Mouse (Mus musculus) midbrain, embryonic 16.5 days (tissue): ENCODE data around the gene Carm1. TPM values are rescaled to one million over a fixed set of nuclear protein-coding genes. Genes with fewer than 3 reads are reported as not detected.
A peak's percentile ranks its signal among the peaks of the same experiment; 100 is the strongest.
"Not testable (repeated sequence)": the region's sequence is repeated elsewhere in the genome, so short reads cannot be mapped to it uniquely, and the experiment has no call there.

Source experiments
- ATAC-seq: fragments of 200-750 bp; cut with Nextera tagmentation; 2 replicates; pipeline ENCODE4 v1.8.0; 2017; ENCODE audit warnings: moderate TSS enrichment
- H3K27ac ChIP-seq: fragments of 300-500 bp; sonication (generic); 2 replicates; pipeline ENCODE4 v1.5.1; 2014; ENCODE audit warnings: mild to moderate bottlenecking, low read length, mixed read lengths
- H3K27me3 ChIP-seq: fragments of 300-500 bp; sonication (generic); 2 replicates; pipeline ENCODE4 v1.6.1; 2014; ENCODE audit warnings: low read depth, low read length, mixed read lengths; ENCODE audit not compliant: control insufficient read depth, insufficient read depth
- H3K36me3 ChIP-seq: fragments of 300-500 bp; sonication (generic); 2 replicates; pipeline ENCODE4 v1.6.1; 2014; ENCODE audit warnings: mild to moderate bottlenecking, low read length, moderate library complexity, mixed read lengths; ENCODE audit not compliant: control insufficient read depth, insufficient read depth
- H3K4me1 ChIP-seq: fragments of 300-500 bp; sonication (generic); 2 replicates; pipeline ENCODE4 v1.6.1; 2014; ENCODE audit warnings: mild to moderate bottlenecking, low read length, mixed read lengths; ENCODE audit not compliant: control insufficient read depth, insufficient read depth
- H3K4me2 ChIP-seq: fragments of 300-500 bp; sonication (generic); 2 replicates; pipeline ENCODE4 v1.6.1; 2014; ENCODE audit warnings: mild to moderate bottlenecking, low read length, mixed read lengths
- H3K4me3 ChIP-seq: fragments of 300-500 bp; sonication (generic); 2 replicates; pipeline ENCODE4 v1.5.1; 2014; ENCODE audit warnings: low read depth, mild to moderate bottlenecking, low read length, moderate library complexity, mixed read lengths
- H3K9ac ChIP-seq: fragments of 300-500 bp; sonication (generic); 2 replicates; pipeline ENCODE4 v1.6.1; 2014; ENCODE audit warnings: low read depth, low read length, mixed read lengths
- H3K9me3 ChIP-seq: fragments of 300-500 bp; sonication (generic); replicated peaks from 2 replicates; pipeline ENCODE4 v1.6.1; 2014; ENCODE audit warnings: mild to moderate bottlenecking, low read length, mixed read lengths; ENCODE audit not compliant: control insufficient read depth, poor library complexity, severe bottlenecking
- WGBS: fragments of 180-500 bp; shearing (Covaris S2); extraction: QIAGEN DNeasy Blood & Tissue Kit; methylation state at CpG from one replicate; pipeline ENCODE4 v1.1.7; 2014; 5-methylcytosine and 5-hydroxymethylcytosine counted together
- polyA plus RNA-seq: library from polyadenylated mRNA; unstranded; fragments of >200 nt; fragmentation: Nextera tagmentation; extraction: Ambion mirVana; gene quantifications from 2 replicates; pipeline ENCODE4 v1.2.1, GENCODE M21; 2015

The Carm1 gene
- polyA plus RNA-seq, 1 experiment from 2014 or later: 22.5 TPM

DNA sequence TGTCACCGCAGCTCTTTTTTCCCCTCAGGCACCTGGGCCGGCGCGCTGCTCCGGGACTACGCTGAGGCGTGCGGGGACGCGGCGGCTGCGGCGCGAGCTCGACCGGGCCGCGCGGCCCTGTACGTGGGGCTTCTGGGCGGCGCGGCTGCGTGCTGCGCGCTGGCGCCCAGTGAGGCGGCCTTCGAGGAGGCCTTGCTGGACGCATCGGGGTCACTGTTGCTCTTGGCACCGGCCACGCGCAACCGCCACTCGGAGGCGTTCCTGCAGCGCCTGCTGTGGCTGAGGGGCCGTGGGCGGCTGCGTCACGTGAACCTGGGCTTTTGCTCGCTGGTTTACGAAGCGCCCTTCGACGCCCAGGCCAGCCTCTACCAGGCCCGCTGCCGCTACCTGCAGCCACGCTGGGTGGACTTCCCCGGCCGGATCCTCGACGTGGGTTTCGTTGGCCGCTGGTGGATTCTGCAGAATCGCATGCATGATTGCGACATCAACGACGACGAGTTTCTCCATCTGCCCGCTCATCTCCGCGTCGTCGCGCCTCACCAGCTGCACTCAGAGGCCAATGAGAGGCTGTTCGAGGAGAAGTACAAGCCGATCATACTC, 46.5 kb downstream of the Carm1 start:
- peaks cover 20% of the 10 kb centered on the region for H3K36me3 ChIP-seq
- WGBS: 2% methylated on average over 54 of the region's 69 CpGs
- H3K4me2 ChIP-seq: peak overlapping the region; percentile 95
- peak overlapping the region; percentile 87 for H3K9ac ChIP-seq
- peak; percentile 63 for ATAC-seq
- H3K4me1 ChIP-seq: peaks cover 28% of the 10 kb centered on the region
- H3K9me3 ChIP-seq: no peaks in the 10 kb centered on the region
- H3K4me3 ChIP-seq: peak overlapping the region; percentile 98
- peak overlapping the region; percentile 86 for H3K27ac ChIP-seq
- H3K27me3 ChIP-seq: no peaks in the 10 kb centered on the region

DNA sequence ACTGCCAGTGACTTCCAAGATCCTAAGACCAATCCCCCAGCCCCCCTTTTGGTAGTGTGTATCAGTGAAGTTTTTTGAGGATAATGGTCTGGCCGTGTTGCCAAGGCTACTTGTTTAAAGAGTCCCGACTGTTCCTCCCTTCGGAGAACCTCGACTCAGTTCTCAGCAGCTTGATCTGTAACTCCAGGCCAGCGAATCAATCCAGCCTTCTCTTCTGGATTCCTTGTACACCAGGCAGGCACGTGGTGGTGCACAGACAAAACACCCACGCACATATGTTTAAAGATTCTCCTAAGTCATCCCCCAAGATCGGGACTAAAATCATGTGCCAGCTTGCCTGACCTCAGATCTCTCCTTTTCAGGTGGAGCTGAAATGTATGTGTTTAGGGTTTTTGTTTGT, 47.7 kb downstream of the Carm1 start:
- not testable (repeated sequence) for ATAC-seq, H3K27ac ChIP-seq, H3K9ac ChIP-seq, H3K9me3 ChIP-seq, H3K27me3 ChIP-seq
- Histone ChIP-seq H3K4me3 (peak overlapping the region; percentile 98; the same call in 1 of the 2 replicates), H3K4me1 (peaks cover 28% of the 10 kb centered on the region), H3K36me3 (peaks cover 11% of the 10 kb centered on the region), H3K4me2 (peak overlapping the region; percentile 95)
- WGBS: 90% methylated on average over 8 of the region's 8 CpGs

DNA sequence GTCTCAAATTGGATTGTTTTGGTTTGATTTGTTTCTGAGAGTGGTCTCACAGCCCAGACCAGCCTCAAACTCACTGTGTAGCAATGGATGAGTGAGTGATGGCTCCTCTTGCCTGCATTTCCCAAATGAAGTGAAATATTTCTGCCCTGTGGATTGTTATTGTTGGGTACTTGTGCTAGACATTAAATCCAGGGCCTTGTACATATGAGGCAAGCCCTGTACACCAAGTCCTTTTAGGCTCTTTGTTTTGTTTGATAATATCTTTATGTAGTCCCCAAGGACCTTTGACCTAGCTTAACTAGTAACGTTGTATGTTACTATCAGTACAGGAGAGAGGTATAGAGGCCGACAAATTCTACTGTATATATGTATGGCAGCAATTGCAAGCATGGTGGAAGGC, 48.1 kb downstream of the Carm1 start:
- H3K27me3 ChIP-seq: no peaks in the 10 kb centered on the region
- H3K4me1 ChIP-seq: peaks cover 28% of the 10 kb centered on the region
- 87% methylated on average over 2 of the region's 2 CpGs for WGBS
- ATAC-seq: no peak
- 0 out of 2 replicates have a peak, but pooled peaks cover 8% of the 10 kb centered on the region for H3K36me3 ChIP-seq
- no peak overlapping the region for H3K4me3 ChIP-seq
- no peak overlapping the region for H3K9ac ChIP-seq
- H3K4me2 ChIP-seq: no peak overlapping the region
- H3K9me3 ChIP-seq: no peaks in the 10 kb centered on the region
- no peak overlapping the region for H3K27ac ChIP-seq

DNA sequence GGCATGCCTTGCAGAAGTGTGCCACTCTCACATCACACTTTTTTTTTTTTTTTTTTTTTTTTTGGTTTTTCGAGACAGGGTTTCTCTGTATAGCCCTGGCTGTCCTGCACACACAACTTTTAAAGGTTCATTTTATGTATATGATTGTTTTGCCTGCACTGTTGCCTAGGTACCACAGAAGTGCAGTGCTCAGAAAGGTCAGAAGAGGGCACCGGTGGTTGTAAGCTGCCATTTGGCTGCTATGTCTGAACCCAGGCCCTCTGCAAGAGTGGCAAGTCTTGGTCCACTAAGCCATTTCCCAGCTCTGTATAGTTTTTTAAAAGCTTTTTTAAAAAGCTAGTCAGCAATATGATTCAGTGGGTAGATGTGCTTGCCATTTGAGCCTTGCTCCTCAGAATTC, 51.5 kb downstream of the Carm1 start:
- H3K27me3 ChIP-seq: no peaks in the 10 kb centered on the region
- ATAC-seq: no peak
- 38% methylated on average over 2 of the region's 2 CpGs for WGBS
- no peak overlapping the region for H3K9ac ChIP-seq
- no peak overlapping the region for H3K4me2 ChIP-seq
- H3K36me3 ChIP-seq: 0 out of 2 replicates have a peak, but pooled peaks cover 5% of the 10 kb centered on the region
- no peaks in the 10 kb centered on the region for H3K9me3 ChIP-seq
- peaks cover 18% of the 10 kb centered on the region for H3K4me1 ChIP-seq
- H3K4me3 ChIP-seq: no peak overlapping the region
- H3K27ac ChIP-seq: no peak overlapping the region

DNA sequence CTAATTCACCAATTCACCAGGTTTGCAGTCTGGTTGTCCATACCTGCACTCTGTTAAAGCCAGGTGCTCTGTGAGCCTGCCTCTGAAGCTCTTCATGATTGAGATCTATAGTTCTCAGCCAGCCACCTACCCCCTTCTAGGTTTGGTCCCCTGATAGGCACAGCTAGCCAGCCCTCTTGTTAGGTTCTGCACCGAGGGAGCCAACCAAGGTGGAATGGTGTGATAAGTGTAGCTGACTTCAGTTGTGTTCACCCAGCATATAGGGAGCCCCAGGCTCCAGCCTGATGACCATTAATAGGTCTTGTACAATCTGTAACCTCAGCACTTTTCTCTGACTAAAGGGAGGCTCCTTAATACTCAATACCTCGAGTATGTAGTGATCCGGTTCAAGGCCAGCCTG, 53.5 kb downstream of the Carm1 start:
- Histone ChIP-seq H3K9me3 (no peaks in the 10 kb centered on the region), H3K27ac (no peak overlapping the region), H3K4me2 (no peak overlapping the region), H3K27me3 (no peaks in the 10 kb centered on the region), H3K36me3 (0 out of 2 replicates have a peak, but pooled peaks cover 3% of the 10 kb centered on the region), H3K4me1 (peaks cover 1% of the 10 kb centered on the region; the same call in 1 of the 2 replicates), H3K9ac (no peak overlapping the region), H3K4me3 (no peak overlapping the region)
- WGBS: 72% methylated on average over 3 of the region's 3 CpGs
- ATAC-seq: no peak

DNA sequence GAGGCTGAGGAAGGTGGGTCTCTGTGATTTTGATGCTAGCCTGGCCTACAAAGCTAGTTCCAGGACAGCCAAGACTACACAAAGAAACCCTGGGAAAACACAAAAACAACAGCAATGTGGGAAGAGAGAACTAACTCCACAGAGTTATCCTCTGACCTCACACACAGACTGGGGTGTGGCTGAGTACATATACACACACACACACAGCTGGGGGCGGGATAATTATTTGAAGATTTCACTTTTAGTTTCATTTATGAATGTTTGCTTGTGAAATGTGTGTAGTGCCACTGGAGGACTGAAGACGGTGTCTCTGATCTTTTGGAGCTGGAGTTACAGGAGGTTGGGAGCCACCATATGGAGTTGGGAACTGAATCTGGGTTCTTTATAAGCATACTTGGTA, 54.4 kb downstream of the Carm1 start:
- Histone ChIP-seq H3K4me3 (no peak overlapping the region), H3K9me3 (no peaks in the 10 kb centered on the region), H3K4me2 (no peak overlapping the region), H3K9ac (no peak overlapping the region), H3K27ac (no peak overlapping the region), H3K4me1 (no peaks in the 10 kb centered on the region), H3K36me3 (0 out of 2 replicates have a peak, but pooled peaks cover 2% of the 10 kb centered on the region), H3K27me3 (no peaks in the 10 kb centered on the region)
- 92% methylated on average over 2 of the region's 2 CpGs for WGBS
- no peak for ATAC-seq

DNA sequence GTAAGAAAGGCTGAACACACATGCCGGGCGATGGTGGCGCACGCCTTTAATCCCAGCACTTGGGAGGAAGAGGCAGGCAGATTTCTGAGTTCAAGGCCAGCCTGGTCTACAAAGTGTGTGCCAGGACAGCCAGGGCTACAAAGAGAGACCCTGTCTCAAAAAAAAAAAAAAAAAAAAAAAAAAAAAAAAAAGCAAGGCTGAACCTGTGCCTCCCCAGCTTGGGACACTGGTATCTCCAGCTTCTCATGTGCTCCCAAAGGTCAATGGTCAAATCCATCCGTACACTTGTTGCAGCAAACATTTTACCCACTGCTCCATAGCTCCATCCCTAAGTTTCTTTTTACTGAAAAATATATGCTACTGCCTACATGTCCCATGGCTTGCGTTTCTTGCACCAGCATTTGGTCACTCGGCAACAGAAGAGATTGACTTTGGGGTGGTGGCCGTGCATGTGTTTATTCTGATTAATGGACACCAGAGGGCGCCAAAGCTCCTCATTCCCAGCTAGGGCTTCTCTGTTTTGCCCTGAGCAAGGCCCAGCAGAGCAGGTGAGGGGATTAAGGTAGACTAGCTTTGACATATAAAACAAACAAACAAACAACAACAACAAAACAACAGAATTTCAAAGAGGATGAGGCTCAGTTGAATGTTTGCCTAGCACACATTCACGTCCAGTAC, 55.2 kb downstream of the Carm1 start:
- Histone ChIP-seq H3K9ac (no peak overlapping the region), H3K4me2 (no peak overlapping the region), H3K4me3 (no peak overlapping the region), H3K27ac (no peak overlapping the region), H3K4me1 (no peaks in the 10 kb centered on the region), H3K9me3 (no peaks in the 10 kb centered on the region), H3K36me3 (no peaks in the 10 kb centered on the region), H3K27me3 (no peaks in the 10 kb centered on the region)
- peak; percentile 64; the same call in 1 of the 2 replicates for ATAC-seq
- 49% methylated on average over 10 of the region's 10 CpGs for WGBS

DNA sequence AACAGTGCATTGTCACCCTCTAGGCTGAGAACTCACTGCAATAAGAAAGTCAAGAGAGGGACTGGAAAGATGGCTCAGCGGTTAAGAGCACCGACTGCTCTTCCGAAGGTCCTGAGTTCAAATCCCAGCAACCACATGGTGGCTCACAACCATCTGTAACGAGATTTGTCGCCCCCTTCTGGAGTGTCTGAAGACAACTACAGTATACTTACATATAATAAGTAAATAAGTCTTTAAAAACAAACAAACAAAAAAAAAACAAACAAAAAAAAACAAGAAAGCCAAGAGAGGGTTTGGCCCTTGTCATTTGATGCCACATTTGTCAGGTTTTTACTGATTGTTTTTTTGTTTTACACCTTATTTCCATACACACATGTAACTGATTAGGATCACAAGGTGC, 57.4 kb downstream of the Carm1 start:
- 82% methylated on average over 5 of the region's 5 CpGs for WGBS
- Histone ChIP-seq H3K4me3 (no peak overlapping the region), H3K9me3 (no peaks in the 10 kb centered on the region), H3K9ac (no peak overlapping the region), H3K27me3 (no peaks in the 10 kb centered on the region), H3K4me2 (no peak overlapping the region), H3K36me3 (no peaks in the 10 kb centered on the region), H3K4me1 (no peaks in the 10 kb centered on the region), H3K27ac (no peak overlapping the region)
- no peak for ATAC-seq

DNA sequence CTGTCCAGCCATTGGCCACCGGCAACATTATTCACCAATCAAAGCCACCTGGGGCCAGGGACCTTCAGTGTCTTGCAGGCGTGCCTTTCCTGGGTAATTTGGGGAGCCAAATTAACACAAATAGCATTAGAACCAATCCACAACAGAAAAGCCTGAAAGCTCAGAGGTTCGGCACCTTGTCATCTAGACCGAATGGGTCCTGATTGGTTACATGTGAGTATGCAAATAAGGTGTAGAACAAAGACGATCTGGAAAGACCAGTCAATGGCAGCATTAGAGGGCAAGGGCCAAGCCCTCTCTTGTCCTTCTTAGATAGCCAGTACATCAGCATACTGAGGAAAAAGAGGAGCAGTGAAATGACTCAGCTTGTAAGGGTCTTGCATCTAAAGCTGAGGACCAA, 59.2 kb downstream of the Carm1 start:
- 66% methylated on average over 5 of the region's 5 CpGs for WGBS
- H3K27me3 ChIP-seq: no peaks in the 10 kb centered on the region
- no peaks in the 10 kb centered on the region for H3K9me3 ChIP-seq
- no peak overlapping the region for H3K9ac ChIP-seq
- no peak overlapping the region for H3K4me3 ChIP-seq
- H3K36me3 ChIP-seq: no peaks in the 10 kb centered on the region
- H3K4me2 ChIP-seq: no peak overlapping the region
- no peaks in the 10 kb centered on the region for H3K4me1 ChIP-seq
- no peak for ATAC-seq
- H3K27ac ChIP-seq: no peak overlapping the region
